Mouse (Mus musculus) lung, embryonic 16.5 days (tissue): ENCODE measurements around the gene Ahr. TPM values are rescaled to one million over a fixed set of nuclear protein-coding genes. Genes with fewer than 3 reads are reported as not detected.

Experiments used
- ATAC-seq: fragments of 200-750 bp; cut with Nextera tagmentation; 2 replicates; pipeline ENCODE4 v1.8.0; 2017; ENCODE audit warnings: low read depth, mild to moderate bottlenecking, moderate library complexity
- H3K27ac ChIP-seq: fragments of 300-500 bp; sonication (generic); 2 replicates; pipeline ENCODE4 v1.5.1; 2014; ENCODE audit warnings: mild to moderate bottlenecking, control low read depth, low read length
- H3K27me3 ChIP-seq: fragments of 300-500 bp; sonication (generic); 2 replicates; pipeline ENCODE4 v1.6.1; 2014; ENCODE audit warnings: low read depth, low read length, mixed read lengths; ENCODE audit not compliant: control insufficient read depth, insufficient read depth
- H3K36me3 ChIP-seq: fragments of 300-500 bp; sonication (generic); 2 replicates; pipeline ENCODE4 v1.6.1; 2014; ENCODE audit warnings: low read length; ENCODE audit not compliant: control insufficient read depth, insufficient read depth
- H3K4me1 ChIP-seq: fragments of 300-500 bp; sonication (generic); replicated peaks from 2 replicates; pipeline ENCODE4 v1.6.1; 2014; ENCODE audit warnings: low read length, mixed read lengths; ENCODE audit not compliant: control insufficient read depth, insufficient read depth
- H3K4me2 ChIP-seq: fragments of 300-500 bp; sonication (generic); 2 replicates; pipeline ENCODE4 v1.6.1; 2014; ENCODE audit warnings: low read depth, low read length, control low read depth
- H3K4me3 ChIP-seq: fragments of 300-500 bp; sonication (generic); 2 replicates; pipeline ENCODE4 v1.5.1; 2014; ENCODE audit warnings: mild to moderate bottlenecking, low read length, control low read depth
- H3K9ac ChIP-seq: fragments of 300-500 bp; sonication (generic); 2 replicates; pipeline ENCODE4 v1.6.1; 2014; ENCODE audit warnings: low read length, control low read depth
- H3K9me3 ChIP-seq: fragments of 300-500 bp; sonication (generic); 2 replicates; pipeline ENCODE4 v1.6.1; 2016; ENCODE audit warnings: low read length; ENCODE audit not compliant: control insufficient read depth
- WGBS: fragments of 180-500 bp; shearing (Covaris S2); extraction: QIAGEN DNeasy Blood & Tissue Kit; methylation state at CpG from one replicate; pipeline ENCODE4 v1.1.7; 2014; 5-methylcytosine and 5-hydroxymethylcytosine counted together
- polyA plus RNA-seq: library from polyadenylated mRNA; unstranded; fragments of >200 nt; fragmentation: Nextera tagmentation; extraction: Ambion mirVana; gene quantifications from 2 replicates; pipeline ENCODE4 v1.2.1, GENCODE M21; 2015

Ahr gene
- polyA plus RNA-seq, 1 experiment from 2014 or later = 23.1 TPM

DNA sequence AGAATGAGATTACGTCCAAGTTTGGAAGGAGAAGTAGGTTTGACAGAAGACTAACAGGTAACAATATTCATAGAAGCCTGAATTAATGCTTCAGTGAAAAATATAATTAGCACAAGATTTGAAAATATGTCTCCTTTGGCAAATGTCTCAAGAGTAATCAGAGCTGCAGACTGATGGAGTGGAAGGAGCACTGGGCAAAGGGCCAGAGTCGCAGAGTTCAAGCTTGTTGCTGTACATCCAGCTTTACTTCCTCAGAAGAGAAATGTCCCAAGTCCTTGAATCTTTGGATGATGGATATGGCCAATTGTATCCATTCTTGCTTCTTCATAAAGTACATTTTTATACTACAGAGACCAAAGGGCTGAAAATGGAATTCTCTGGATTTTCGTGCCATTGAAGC lies 8.0 kb upstream of the Ahr start:
- Histone ChIP-seq H3K9me3 (no peaks in the 10 kb centered on the region), H3K4me3 (no peak overlapping the region), H3K36me3 (no peaks in the 10 kb centered on the region), H3K4me2 (no peak overlapping the region), H3K9ac (no peak overlapping the region), H3K4me1 (no peaks in the 10 kb centered on the region; the same call in 1 of the 2 replicates), H3K27ac (no peak overlapping the region), H3K27me3 (no peaks in the 10 kb centered on the region)
- 41% methylated on average over 3 of the region's 3 CpGs for WGBS
- peak; percentile 41; the same call in 1 of the 2 replicates for ATAC-seq

DNA sequence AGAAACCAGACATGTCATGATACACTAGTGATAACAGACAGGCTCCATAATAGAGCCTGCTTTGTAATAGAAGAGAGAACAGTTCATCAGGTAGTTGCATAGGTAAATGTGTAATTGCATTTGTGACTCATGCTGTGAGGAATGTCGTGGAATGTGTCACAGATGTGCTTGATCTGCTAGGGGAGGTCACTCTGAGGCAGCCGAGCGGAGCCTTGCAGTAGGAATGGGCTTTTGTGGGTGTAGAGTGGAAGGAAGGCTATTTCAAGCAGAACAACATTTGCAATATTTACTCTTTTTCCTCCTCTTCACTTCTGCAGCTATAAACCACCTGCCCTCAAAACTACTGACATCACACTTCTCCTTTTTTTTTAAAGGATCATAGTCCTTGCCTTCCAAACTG lies 4.0 kb upstream of the Ahr start:
- H3K4me1 ChIP-seq = no peaks in the 10 kb centered on the region; the same call in 1 of the 2 replicates
- no peaks in the 10 kb centered on the region for H3K36me3 ChIP-seq
- ATAC-seq = no peak
- H3K4me2 ChIP-seq = no peak overlapping the region
- no peaks in the 10 kb centered on the region for H3K27me3 ChIP-seq
- 31% methylated on average over 3 of the region's 3 CpGs for WGBS
- no peak overlapping the region for H3K4me3 ChIP-seq
- no peaks in the 10 kb centered on the region for H3K9me3 ChIP-seq
- no peak overlapping the region for H3K27ac ChIP-seq
- H3K9ac ChIP-seq = no peak overlapping the region

DNA sequence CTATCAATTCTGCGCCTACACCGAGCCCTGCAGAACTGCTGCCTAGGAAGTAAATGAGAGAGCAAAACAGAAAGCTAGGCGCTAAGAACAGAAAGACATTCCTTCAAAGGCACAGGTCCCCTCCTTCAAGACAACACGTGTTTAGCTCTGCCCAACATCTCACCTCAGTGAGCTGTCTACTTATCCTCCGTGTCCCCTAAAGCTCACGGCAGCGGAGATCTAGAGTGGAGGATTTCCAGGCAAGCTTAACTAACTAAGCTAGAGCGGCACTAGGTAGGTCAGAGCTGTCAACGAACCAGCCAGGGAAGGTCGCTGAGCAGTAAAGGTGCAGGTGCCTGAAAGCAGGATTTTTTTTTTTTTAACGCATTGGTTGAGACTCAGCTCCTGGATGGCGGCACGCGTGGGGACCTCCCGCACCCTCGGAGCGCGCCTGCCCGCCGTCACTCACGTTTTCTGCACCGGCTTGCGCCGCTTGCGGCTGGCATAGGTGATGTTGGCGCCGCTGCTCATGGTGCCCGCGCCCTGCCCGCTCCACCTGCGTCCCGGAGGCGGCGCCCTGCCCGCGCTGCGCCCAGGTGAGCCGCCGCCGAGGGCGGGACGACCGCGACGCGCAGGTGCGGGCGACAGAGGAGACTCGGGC lies 604 bp downstream of the Ahr start:
- Histone ChIP-seq H3K4me3 (peak overlapping the region; percentile 73), H3K4me1 (no peaks in the 10 kb centered on the region; the same call in 1 of the 2 replicates), H3K36me3 (no peaks in the 10 kb centered on the region), H3K27ac (peak overlapping the region; percentile 85), H3K9ac (peak overlapping the region; percentile 77), H3K4me2 (peak overlapping the region; percentile 94), H3K27me3 (no peaks in the 10 kb centered on the region), H3K9me3 (no peaks in the 10 kb centered on the region)
- WGBS = under 1% methylated on average over 49 of the region's 49 CpGs
- ATAC-seq = peak; percentile 77

DNA sequence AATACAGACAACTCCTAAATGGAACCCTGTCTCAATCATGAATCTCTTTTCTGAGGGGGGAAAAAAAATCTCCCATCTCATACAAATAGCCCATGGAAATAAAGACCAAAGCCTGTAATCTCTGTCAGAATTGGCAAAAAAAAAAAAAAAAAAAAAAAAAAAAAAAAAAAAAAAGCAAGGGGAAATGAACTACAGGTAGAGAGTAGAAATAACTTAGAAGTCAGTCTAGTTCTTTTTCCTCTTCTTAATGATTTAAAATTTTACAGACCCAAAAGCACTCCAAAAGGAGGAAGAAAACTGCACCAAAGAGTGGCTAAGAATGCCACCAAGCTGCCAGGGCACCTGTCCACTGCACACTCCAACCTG lies 1.1 kb downstream of the Ahr start:
- H3K4me2 ChIP-seq = peak overlapping the region; percentile 94
- no peaks in the 10 kb centered on the region for H3K27me3 ChIP-seq
- H3K36me3 ChIP-seq = no peaks in the 10 kb centered on the region
- peak overlapping the region; percentile 77 for H3K9ac ChIP-seq
- H3K27ac ChIP-seq = peak overlapping the region; percentile 85
- H3K4me3 ChIP-seq = peak overlapping the region; percentile 73
- no peak for ATAC-seq
- H3K4me1 ChIP-seq = no peaks in the 10 kb centered on the region; the same call in 1 of the 2 replicates
- no peaks in the 10 kb centered on the region for H3K9me3 ChIP-seq

DNA sequence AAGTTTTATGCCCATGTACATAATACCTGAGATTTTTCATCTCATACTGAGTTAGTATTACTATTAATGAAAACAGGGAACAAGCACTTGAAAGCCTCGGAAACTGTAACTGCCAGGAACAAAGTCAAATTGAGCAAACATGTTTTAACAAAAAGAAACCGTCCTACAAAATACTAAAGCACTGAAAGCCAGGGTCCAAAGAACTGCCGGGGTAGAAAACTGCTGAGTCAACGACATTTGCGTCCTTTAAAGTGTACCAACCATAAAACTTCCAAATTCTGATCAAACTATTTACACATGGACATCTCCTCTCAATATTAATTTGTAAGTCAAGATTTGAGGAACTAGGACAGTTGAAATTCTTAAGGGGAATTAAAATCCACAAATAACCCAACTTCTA lies 1.7 kb downstream of the Ahr start:
- H3K4me2 ChIP-seq = peak overlapping the region; percentile 45
- ATAC-seq = no peak
- no peaks in the 10 kb centered on the region; the same call in 1 of the 2 replicates for H3K4me1 ChIP-seq
- H3K4me3 ChIP-seq = peak overlapping the region; percentile 46
- 37% methylated on average over 5 of the region's 5 CpGs for WGBS
- H3K36me3 ChIP-seq = no peaks in the 10 kb centered on the region
- H3K27ac ChIP-seq = no peak overlapping the region
- H3K27me3 ChIP-seq = no peaks in the 10 kb centered on the region
- no peaks in the 10 kb centered on the region for H3K9me3 ChIP-seq
- H3K9ac ChIP-seq = peak overlapping the region; percentile 46

DNA sequence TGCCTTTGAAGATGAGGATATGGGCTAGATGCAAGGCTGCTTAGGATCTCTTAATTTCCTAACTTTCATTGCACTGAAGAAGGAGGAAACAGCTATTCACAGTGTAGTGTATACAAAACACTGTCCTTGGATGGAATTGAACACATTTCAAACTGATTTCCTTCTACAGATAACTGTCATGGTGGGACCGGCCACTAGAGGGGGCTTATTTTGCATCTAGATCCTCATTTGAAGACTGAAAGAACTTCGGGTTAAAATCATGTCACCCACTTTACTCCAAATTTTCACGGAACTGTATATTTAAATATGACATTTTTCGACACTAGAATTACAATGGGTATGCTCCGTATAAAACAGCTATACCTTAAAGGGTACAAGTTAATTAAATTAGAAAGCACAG lies 2.7 kb downstream of the Ahr start:
- ATAC-seq = no peak
- WGBS = 5% methylated on average over 5 of the region's 5 CpGs
- Histone ChIP-seq H3K36me3 (no peaks in the 10 kb centered on the region), H3K4me2 (peak overlapping the region; percentile 45), H3K27ac (no peak overlapping the region; the same call in 1 of the 2 replicates), H3K4me1 (no peaks in the 10 kb centered on the region; the same call in 1 of the 2 replicates), H3K9me3 (no peaks in the 10 kb centered on the region), H3K9ac (peak overlapping the region; percentile 23; the same call in 1 of the 2 replicates), H3K4me3 (peak overlapping the region; percentile 43), H3K27me3 (no peaks in the 10 kb centered on the region)

DNA sequence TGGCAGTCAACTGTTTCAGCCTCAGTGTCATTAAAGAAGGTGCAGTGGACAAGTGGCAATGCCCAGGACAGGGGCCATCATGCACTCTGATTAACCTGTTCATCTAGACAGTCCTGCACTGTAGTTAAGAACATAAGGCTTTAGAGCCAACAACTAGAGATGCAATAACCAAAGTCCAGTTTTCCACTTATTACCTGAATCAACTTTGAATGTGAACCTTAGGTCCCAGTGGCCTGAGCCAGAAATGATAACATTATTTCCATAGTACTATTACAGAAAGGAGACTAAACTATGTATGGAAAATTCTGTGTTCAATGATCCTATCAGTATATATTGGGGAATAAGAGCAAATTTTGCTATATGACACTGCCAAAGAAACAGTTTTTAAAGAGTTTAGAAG lies 4.3 kb downstream of the Ahr start:
- Histone ChIP-seq H3K4me3 (0 out of 2 replicates have a peak overlapping the region, but pooled peaks have one; percentile 1), H3K36me3 (0 out of 2 replicates have a peak, but pooled peaks cover 2% of the 10 kb centered on the region), H3K9ac (peak overlapping the region; percentile 24; the same call in 1 of the 2 replicates), H3K27me3 (no peaks in the 10 kb centered on the region), H3K4me1 (no peaks in the 10 kb centered on the region; the same call in 1 of the 2 replicates), H3K4me2 (peak overlapping the region; percentile 38; the same call in 1 of the 2 replicates), H3K9me3 (no peaks in the 10 kb centered on the region), H3K27ac (0 out of 2 replicates have a peak overlapping the region, but pooled peaks have one; percentile 17)
- ATAC-seq = no peak

DNA sequence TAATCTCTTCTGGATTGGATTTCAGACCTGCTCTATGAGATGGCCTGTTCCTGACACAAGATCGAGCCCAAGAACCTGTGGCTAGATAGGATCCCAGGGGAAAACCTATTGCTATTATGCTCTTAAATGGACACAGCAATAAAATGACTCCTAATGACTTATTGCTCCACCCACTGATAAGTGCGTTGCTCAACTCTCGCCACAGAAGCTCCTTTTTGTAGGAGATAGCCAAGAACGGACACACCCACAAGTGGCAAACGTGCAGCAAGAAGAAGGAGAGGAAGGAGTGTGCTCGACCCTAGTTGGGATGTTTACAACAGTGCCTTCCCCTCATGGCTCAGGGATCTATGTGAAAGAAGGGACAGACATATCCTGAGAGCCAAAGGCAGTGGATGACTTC lies 7.4 kb downstream of the Ahr start:
- no peaks in the 10 kb centered on the region; the same call in 1 of the 2 replicates for H3K4me1 ChIP-seq
- H3K9ac ChIP-seq = no peak overlapping the region
- no peak overlapping the region for H3K4me3 ChIP-seq
- WGBS = 52% methylated on average over 6 of the region's 6 CpGs
- no peaks in the 10 kb centered on the region for H3K27me3 ChIP-seq
- H3K9me3 ChIP-seq = no peaks in the 10 kb centered on the region
- H3K36me3 ChIP-seq = 0 out of 2 replicates have a peak, but pooled peaks cover 4% of the 10 kb centered on the region
- H3K4me2 ChIP-seq = no peak overlapping the region
- ATAC-seq = peak; percentile 70
- no peak overlapping the region for H3K27ac ChIP-seq

DNA sequence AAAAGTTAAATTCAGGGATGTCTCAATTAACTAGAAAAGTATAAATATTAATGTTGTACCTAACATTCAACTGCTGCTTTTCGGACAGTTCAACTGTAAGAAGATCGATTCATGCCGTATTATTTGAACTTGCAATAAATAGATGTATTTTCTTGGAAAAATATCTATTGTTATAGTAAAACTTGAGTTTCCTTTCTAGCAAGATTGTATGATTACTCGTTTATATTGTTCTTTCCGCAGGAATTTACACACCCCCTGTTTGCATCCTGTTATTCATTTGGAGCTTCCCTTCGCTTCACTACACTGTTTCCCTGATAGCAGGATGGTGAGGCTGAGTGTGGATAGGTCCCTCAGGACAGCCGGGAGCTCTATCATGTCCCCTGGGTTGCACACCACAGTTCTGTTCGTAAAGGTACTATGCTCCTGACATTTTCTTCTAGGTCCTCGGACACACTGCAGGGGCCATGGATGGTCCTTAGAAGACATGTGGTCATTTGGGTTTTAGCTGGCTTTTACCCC lies 12.2 kb downstream of the Ahr start:
- no peaks in the 10 kb centered on the region for H3K4me1 ChIP-seq
- no peaks in the 10 kb centered on the region for H3K27me3 ChIP-seq
- no peak overlapping the region for H3K9ac ChIP-seq
- WGBS = 73% methylated on average over 9 of the region's 9 CpGs
- no peaks in the 10 kb centered on the region for H3K9me3 ChIP-seq
- peak; percentile 88 for ATAC-seq
- H3K4me3 ChIP-seq = no peak overlapping the region
- 0 out of 2 replicates have a peak, but pooled peaks cover 4% of the 10 kb centered on the region for H3K36me3 ChIP-seq
- H3K4me2 ChIP-seq = no peak overlapping the region
- H3K27ac ChIP-seq = peak overlapping the region; percentile 62
